Mouse (Mus musculus) heart, postnatal 0 days (tissue): ENCODE measurements around the gene Ppp6r1.

Experiments
- CTCF ChIP-seq: IDR thresholded peaks from 2 replicates; pipeline ENCODE4 v1.5.1; 2016; ENCODE audit warnings: antibody characterized with exemption, control low read depth, low read depth
- EP300 ChIP-seq: IDR thresholded peaks from 2 replicates; pipeline ENCODE4 v1.6.1; 2016; ENCODE audit warnings: antibody characterized with exemption, low read depth

- TF ChIP-seq CTCF (no peak), EP300 (no peak)
Observed at GRCm38 (mm10) chr7:4641956-4642355, 16.9 kb downstream of the Ppp6r1 start.
